Mouse (Mus musculus) heart, adult 2 months (tissue): Measurements from ENCODE around the gene Fosb. TPM values are rescaled to one million over a fixed set of nuclear protein-coding genes. Genes with fewer than 3 reads are reported as not detected.

ENCODE experiments used
- DNase-seq, 2 experiments: peaks; one replicate each; pipeline ENCODE4 v3.0.0; 2021
- H3K27ac ChIP-seq: fragments of 200-600 bp; 2 replicates; pipeline ENCODE4 v1.8.1; 2022
- H3K27me3 ChIP-seq: fragments of 200-500 bp; 2 replicates; pipeline ENCODE4 v1.6.1; 2012; ENCODE audit warnings: mild to moderate bottlenecking, low read length, inconsistent platforms, mixed read lengths; ENCODE audit not compliant: control insufficient read depth, insufficient read depth
- H3K36me3 ChIP-seq: fragments of 200-500 bp; 2 replicates; pipeline ENCODE4 v1.6.1; 2012; ENCODE audit warnings: low read length, inconsistent platforms; ENCODE audit not compliant: control insufficient read depth, insufficient read depth
- H3K4me1 ChIP-seq: fragments of 200-500 bp; 2 replicates; pipeline ENCODE4 v1.6.1; 2011; ENCODE audit warnings: low read length; ENCODE audit not compliant: control insufficient read depth, insufficient read depth
- H3K4me3 ChIP-seq: fragments of 200-600 bp; 2 replicates; pipeline ENCODE4 v1.8.1; 2022
- H3K79me2 ChIP-seq: fragments of 200-500 bp; replicated peaks from 2 replicates; pipeline ENCODE4 v1.6.1; 2012; ENCODE audit warnings: mild to moderate bottlenecking, inconsistent platforms, low read length, moderate library complexity, mixed read lengths; ENCODE audit not compliant: control insufficient read depth, insufficient read depth
- H3K9ac ChIP-seq: fragments of 200-500 bp; 2 replicates; pipeline ENCODE4 v1.6.1; 2012; ENCODE audit warnings: low read depth, mild to moderate bottlenecking, control low read depth, inconsistent platforms, low read length, mixed read lengths
- CTCF ChIP-seq: fragments of 200-600 bp; IDR thresholded peaks from 2 replicates; pipeline ENCODE4 v1.8.1; 2022; ENCODE audit warnings: antibody characterized with exemption, mild to moderate bottlenecking, moderate library complexity
- EP300 ChIP-seq: fragments of 200-500 bp; IDR thresholded peaks from 2 replicates; pipeline ENCODE4 v1.6.1; 2011; ENCODE audit warnings: low read depth, low read length, control low read depth; ENCODE audit not compliant: insufficient read depth
- POLR2A ChIP-seq: fragments of 200-500 bp; IDR thresholded peaks from 2 replicates; pipeline ENCODE4 v1.6.1; 2011; ENCODE audit warnings: mild to moderate bottlenecking, low read depth, low read length, control low read depth; ENCODE audit not compliant: insufficient read depth
- WGBS: fragments of 180-500 bp; shearing (Covaris S2); methylation state at CpG from one replicate; pipeline ENCODE4 v1.1.7; 2018; 5-methylcytosine and 5-hydroxymethylcytosine counted together
- intact Hi-C: fragments of 180-260 bp; cut with DNase I; formaldehyde crosslinking; loops from one replicate; pipeline ENCODE4 v1.15.1; 2025
- polyA plus RNA-seq: library from polyadenylated mRNA; depleted of rRNA; stranded (reverse); fragments of >200 nt; gene quantifications from 2 replicates; pipeline ENCODE4 v1.2.3, GENCODE M21; 2012
- total RNA-seq, 2 experiments: library from RNA; stranded (reverse); gene quantifications; 2 replicates each; pipeline ENCODE4 v1.2.3; 2021

The Fosb gene
- total and polyA plus RNA-seq, 3 experiments: 0.89 to 1.1 (median 0.94) TPM

GRCm38 (mm10) chr7:19306819-19307738, 2.8 kb downstream of the Fosb start:
- H3K4me1 ChIP-seq: 0 out of 2 replicates have a peak, but pooled peaks cover 1% of the 10 kb centered on the region
- no peaks in the 10 kb centered on the region for H3K36me3 ChIP-seq
- H3K9ac ChIP-seq: no peak overlapping the region
- no peaks in the 10 kb centered on the region for H3K27me3 ChIP-seq
- no peak overlapping the region for H3K4me3 ChIP-seq
- H3K79me2 ChIP-seq: no peaks in the 10 kb centered on the region
- intact Hi-C loops: no loop called here
- TF ChIP-seq CTCF (no peak), EP300 (no peak), POLR2A (no peak)
- H3K27ac ChIP-seq: no peak overlapping the region
- WGBS: 74% methylated on average over 25 of the region's 25 CpGs
- DNase-seq: no peak

- H3K79me2 ChIP-seq: no peaks in the 10 kb centered on the region
- WGBS: 65% methylated on average over 16 of the region's 16 CpGs
- no peak overlapping the region for H3K27ac ChIP-seq
- H3K9ac ChIP-seq: no peak overlapping the region
- DNase-seq: no peak
- intact Hi-C loops: no loop called here
- no peaks in the 10 kb centered on the region for H3K27me3 ChIP-seq
- TF ChIP-seq CTCF (no peak), EP300 (no peak), POLR2A (no peak)
- peaks cover 3% of the 10 kb centered on the region for H3K4me1 ChIP-seq
- H3K36me3 ChIP-seq: no peaks in the 10 kb centered on the region
- H3K4me3 ChIP-seq: no peak overlapping the region
Observed at GRCm38 (mm10) chr7:19305796-19306765, 3.8 kb downstream of the Fosb start.

GRCm38 (mm10) chr7:19305413-19305735, 4.5 kb downstream of the Fosb start:
- H3K4me1 ChIP-seq: peaks cover 2% of the 10 kb centered on the region
- no peak overlapping the region for H3K9ac ChIP-seq
- no peak overlapping the region; the same call in 1 of the 2 replicates for H3K27ac ChIP-seq
- H3K79me2 ChIP-seq: no peaks in the 10 kb centered on the region
- TF ChIP-seq CTCF: no peak
- no peak for TF ChIP-seq EP300
- no peak for TF ChIP-seq POLR2A
- no peak for DNase-seq
- H3K36me3 ChIP-seq: no peaks in the 10 kb centered on the region
- H3K4me3 ChIP-seq: no peak overlapping the region
- WGBS: 28% methylated on average over 6 of the region's 6 CpGs
- no peaks in the 10 kb centered on the region for H3K27me3 ChIP-seq
- intact Hi-C loops: no loop called here

GRCm38 (mm10) chr7:19304501-19305412, 5.1 kb downstream of the Fosb start:
- Histone ChIP-seq H3K79me2 (no peaks in the 10 kb centered on the region), H3K36me3 (no peaks in the 10 kb centered on the region), H3K27ac (no peak overlapping the region; the same call in 1 of the 2 replicates), H3K4me3 (peak overlapping the region; percentile 45), H3K9ac (peak overlapping the region; percentile 56), H3K27me3 (no peaks in the 10 kb centered on the region), H3K4me1 (peaks cover 2% of the 10 kb centered on the region)
- 11% methylated on average over 48 of the region's 48 CpGs for WGBS
- no peak for TF ChIP-seq EP300
- DNase-seq: no peak
- intact Hi-C loops: no loop called here

GRCm38 (mm10) chr7:19303770-19304169, 6.1 kb downstream of the Fosb start:
- Histone ChIP-seq H3K9ac (no peak overlapping the region), H3K27me3 (no peaks in the 10 kb centered on the region), H3K36me3 (no peaks in the 10 kb centered on the region), H3K4me1 (peaks cover 2% of the 10 kb centered on the region), H3K4me3 (peak overlapping the region; percentile 45), H3K79me2 (no peaks in the 10 kb centered on the region), H3K27ac (no peak overlapping the region)
- WGBS: 3% methylated on average over 16 of the region's 16 CpGs
- DNase-seq: peak; percentile 78 to 90
- intact Hi-C loops: no loop called here
- TF ChIP-seq CTCF (peak; percentile 93), EP300 (no peak)
